Mouse (Mus musculus) ES-E14 (cell line): Measurements from ENCODE around the gene Nhsl1.

ENCODE experiments used
- CHD2 ChIP-seq: IDR thresholded peaks from 2 replicates; pipeline ENCODE4 v1.6.1; 2014; ENCODE audit warnings: mild to moderate bottlenecking, low read depth, low read length, inconsistent platforms
- HCFC1 ChIP-seq: IDR thresholded peaks from 2 replicates; pipeline ENCODE4 v1.6.1; 2012; ENCODE audit warnings: low read length, inconsistent platforms, borderline replicate concordance; ENCODE audit not compliant: insufficient read depth
- MAFK ChIP-seq: IDR thresholded peaks from 2 replicates; pipeline ENCODE4 v1.6.1; 2014; ENCODE audit warnings: mild to moderate bottlenecking, low read depth, low read length, inconsistent platforms; ENCODE audit not compliant: insufficient read depth

GRCm38 (mm10) chr10:18484731-18485130 is 165.9 kb downstream of the Nhsl1 start:
- no peak for TF ChIP-seq CHD2
- TF ChIP-seq HCFC1 = no peak
- no peak for TF ChIP-seq MAFK
